Mouse (Mus musculus) spleen, adult 2 months (tissue): ENCODE data around the gene Taar7a.

ENCODE experiments used
- CTCF ChIP-seq: fragments of 200-500 bp; IDR thresholded peaks from 2 replicates; pipeline ENCODE4 v1.5.1; 2011; ENCODE audit warnings: mild to moderate bottlenecking, inconsistent platforms; ENCODE audit not compliant: insufficient read depth, insufficient read length, insufficient replicate concordance; ENCODE audit errors: extremely low read depth
- POLR2A ChIP-seq: fragments of 200-500 bp; IDR thresholded peaks from 2 replicates; pipeline ENCODE4 v1.6.1; 2011; ENCODE audit warnings: low read depth, low read length, inconsistent platforms

GRCm38 (mm10) chr10:23963444-23963843 is 29.8 kb downstream of the Taar7a start:
- no peak for TF ChIP-seq POLR2A
- no peak for TF ChIP-seq CTCF
